Mouse (Mus musculus): Measurements from ENCODE around the gene Rxfp4. TPM values are rescaled to one million over a fixed set of nuclear protein-coding genes. Genes with fewer than 3 reads are reported as not detected.
A peak's percentile ranks its signal among the peaks of the same experiment; 100 is the strongest.

The Rxfp4 gene
- total RNA-seq, 2 experiments from 2014 or later, result not detected

DNA sequence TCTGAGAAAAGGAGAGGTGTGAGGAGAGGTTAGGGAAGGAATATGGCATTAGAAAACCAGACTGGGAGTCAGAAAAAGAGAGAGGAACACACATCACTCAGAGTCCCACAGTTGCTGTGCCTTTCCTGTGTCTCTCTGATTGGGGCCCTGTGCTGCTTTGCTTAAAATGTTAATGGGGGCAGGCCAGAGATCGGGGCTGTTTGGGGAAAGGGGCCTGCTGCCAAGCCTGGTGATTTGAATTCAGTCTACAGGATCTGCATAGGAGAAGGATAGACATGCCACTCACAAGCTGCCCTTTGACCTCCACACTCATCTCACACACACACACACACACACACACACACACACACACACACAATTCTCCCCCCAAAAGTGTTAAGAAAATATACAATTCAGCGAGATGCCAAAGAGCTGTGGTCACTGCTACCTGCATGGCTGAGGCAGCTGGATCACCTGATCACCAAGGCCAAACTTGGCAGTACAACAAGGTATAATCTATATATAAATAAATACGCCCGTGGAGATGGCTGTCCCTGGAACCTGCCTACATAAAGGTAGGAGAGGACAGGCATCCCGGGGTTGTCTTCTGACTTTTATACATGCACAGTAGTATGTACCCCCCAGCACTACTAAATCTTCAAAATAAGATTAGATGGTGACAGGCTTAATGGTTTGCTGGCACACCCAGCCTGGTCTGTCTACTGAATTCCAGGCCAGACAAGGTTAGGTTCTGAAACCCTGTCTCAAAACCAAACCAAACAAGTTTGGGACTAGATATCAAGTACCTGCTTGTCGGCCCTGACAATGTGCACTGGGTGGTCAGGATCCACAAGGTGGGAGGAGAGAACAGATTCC lies 801 bp upstream of the Rxfp4 start:
- no peak for ATAC-seq (ENCODE audit: poor library complexity, severe bottlenecking)

DNA sequence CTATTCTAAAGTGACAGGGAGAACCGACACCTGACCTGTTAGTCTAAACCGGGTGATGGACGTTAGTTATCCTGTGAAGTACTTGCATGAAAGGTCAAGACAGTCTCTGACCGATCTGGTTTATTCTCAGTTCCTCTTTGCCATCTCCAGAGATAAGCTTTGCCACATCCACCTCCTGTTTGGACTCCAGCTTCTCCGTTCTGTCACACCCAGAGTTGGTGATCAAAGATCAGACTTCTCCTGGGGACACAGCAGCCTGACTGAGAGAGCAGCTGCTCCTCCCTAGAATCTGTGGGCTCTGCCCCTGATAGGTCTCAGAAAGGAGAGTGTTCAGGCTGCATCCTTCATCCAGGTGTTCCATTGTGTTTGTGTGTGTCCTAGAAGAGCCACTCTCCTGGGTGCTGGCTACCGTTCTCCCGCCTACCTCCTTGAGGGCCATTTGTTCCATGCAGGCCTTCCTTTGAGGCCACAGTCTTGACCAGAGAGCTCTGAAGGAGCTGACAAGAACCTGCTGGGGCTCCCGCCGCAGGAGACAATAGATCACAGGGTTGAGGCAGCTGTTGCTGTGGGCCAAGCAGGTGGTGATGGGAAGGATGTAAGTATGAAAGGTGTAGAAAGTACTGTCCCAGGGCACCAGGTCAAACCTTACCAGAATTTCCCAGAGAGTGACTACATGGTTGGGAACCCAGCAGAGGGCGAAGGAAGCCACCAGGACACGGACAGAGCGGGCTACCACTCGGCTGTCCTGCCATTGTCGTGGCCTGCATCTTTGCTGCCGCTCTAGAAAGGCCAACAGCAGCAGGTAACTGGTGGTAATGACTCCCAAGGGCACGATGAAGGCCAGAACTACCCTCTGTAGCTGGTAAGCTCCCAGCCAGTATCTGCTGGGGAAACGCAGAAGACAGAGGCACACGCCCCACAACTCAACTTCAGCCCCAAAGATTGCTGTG lies 998 bp downstream of the Rxfp4 start:
- peak; percentile 55 for ATAC-seq (ENCODE audit: poor library complexity, severe bottlenecking)

DNA sequence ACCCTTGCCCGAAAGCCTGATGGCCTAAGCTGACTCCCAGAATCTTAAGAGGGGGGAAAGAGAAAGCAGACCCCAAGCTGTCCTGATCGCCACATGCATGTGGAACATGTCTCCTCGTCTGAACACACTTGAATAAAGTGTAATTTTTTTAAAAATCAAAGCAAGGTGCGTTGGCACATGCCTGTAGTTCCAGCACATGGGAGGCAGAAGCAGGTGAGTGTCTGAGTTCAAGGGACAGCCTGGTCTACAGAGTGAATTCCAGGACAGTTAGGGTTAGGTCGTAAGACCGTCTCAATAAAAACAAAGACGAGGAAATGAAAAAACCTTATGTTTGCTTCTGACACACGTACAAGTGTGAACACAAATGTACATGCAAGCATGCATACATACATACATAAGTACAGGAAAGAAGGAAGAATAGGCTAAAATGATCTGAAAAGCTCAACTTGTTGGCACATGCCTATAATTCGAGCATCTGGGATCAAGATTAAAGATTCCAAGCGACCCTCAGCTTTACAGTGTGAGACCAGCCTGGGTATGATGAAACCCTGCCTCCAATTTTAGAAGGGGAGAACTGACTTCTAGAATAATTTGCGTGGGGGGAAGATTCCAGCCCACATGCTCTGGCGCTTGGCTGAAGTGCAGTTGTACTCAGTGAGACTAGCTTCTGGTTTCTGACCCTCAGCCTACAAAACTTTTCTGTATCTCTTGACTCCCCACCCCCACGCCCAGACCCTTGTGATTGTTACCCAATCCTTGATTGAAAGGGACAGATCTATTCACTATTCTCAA lies 2.0 kb downstream of the Rxfp4 start:
- no peak for ATAC-seq (ENCODE audit: poor library complexity, severe bottlenecking)

DNA sequence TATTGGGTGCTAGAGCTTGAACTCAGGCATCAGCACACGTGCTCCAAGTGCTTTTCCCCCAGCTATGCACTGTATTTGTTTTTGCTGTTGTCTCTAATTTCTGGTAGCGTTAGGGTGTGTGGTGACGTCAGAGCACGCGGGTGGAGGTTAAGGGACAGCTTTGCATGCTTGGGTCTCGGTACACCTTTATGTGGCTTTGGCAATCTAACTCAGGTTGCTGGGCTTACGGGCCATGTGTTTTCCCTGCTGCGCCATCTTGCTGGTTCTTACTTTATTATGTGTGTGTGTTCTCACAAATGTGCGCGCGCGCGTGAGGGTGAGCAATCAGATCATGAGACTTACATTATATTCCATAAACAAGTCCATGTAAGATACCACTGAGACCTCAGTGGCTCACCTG lies 3.0 kb downstream of the Rxfp4 start:
- no peak for ATAC-seq (ENCODE audit: poor library complexity, severe bottlenecking)

DNA sequence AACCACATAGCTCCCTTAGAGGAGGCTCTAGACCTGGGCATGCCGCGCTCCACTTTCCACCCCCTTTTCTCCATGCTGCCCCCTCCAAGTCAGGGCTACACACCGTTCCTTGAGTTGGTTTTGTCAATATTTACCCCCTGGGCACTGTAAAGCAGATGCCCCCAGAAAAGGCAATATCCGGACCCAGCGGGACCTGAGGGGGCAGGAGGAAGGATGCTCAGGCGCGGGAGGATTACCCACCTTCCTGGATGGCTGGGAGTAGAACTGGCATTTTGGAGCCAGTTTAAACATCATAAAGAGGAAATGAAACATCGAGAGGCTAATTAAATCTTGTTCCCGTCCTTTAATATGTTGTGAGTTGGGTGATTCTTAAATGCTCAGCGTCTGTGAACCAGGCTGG lies 3.8 kb downstream of the Rxfp4 start:
- no peak for ATAC-seq (ENCODE audit: poor library complexity, severe bottlenecking)

DNA sequence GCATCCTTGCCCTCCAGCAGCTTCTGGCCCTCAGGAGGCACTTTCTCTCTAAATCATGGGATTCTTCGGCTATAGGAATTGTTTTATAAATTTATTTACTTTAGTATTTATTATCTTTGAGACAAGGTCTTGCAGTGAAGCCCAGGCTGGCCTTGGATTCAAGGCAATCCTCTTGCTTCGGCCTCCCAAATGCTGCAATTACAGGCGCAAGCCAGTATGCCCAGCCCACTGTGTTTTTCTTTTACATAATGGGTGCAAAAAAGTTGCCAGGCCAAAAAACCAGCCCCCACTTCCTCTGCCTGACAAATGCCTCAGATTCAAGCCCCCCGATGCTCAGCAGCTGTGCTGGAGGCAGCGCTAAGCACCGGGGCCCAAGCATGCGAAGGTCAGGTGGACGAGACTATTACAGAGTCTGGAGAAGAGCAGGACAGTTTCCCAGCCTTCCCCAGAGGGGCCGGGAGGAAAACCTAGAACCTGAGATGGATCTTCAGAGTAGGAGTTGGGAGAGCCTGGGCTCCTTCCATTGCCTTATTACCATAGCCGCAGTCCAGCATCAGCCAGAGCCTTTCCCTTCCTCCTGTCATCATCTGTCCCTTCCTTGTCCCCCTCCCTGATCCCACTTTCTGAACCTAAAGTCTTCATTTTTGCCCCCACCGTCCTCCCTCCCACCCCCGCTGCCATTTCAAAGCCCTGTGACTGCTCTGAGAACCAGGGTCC lies 4.3 kb downstream of the Rxfp4 start:
- no peak for ATAC-seq (ENCODE audit: poor library complexity, severe bottlenecking)

DNA sequence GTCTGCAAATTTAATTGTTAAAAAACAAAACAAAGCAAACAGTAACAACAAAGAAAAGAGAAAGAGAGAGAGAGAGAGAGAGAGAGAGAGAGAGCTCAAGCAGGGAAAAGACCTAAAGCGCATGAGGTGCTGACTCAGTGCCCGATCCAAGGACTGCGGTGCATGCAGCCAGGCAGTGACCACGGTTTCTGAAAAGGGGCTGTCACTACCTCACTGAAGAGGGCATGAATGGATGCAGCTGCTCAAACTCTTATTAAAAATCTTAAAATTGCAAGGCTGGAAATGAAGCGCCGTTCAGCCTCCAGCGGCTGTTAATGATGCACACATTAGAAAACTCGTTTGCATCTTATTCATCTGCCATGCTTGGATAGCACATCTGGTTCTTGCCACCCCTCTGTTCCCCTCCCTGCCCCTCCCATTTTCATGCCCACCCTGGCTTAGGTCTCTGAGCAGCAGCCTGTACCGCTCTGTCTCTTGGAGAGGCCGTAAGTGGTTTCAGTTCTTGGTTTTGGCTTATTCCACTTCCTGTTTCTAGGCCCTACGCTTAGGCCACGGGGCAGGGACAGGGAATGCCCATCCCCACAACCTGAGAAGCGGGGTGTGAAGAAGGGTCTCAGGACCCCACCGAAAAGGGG lies 5.0 kb downstream of the Rxfp4 start:
- peak; percentile 66 for ATAC-seq (ENCODE audit: poor library complexity, severe bottlenecking)

DNA sequence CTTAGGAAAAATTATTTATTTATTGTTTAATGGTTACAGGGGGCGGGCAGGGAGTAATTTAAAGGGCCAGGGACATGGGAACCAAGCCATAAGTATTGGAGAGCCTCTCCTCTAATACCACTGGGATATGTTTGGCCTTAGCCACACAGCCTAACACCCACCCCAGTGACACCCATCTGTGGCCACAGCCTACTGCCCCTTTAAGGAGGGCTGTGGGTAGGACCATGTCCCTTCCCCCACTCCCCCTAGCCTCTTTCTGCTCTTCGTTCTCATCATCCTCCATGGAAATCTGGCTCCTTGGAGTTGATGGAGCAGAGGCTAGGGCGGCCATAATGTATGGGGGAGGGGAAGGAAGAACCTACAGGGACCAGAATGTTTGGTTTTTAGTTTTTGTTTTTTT lies 5.9 kb downstream of the Rxfp4 start:
- no peak for ATAC-seq (ENCODE audit: poor library complexity, severe bottlenecking)

DNA sequence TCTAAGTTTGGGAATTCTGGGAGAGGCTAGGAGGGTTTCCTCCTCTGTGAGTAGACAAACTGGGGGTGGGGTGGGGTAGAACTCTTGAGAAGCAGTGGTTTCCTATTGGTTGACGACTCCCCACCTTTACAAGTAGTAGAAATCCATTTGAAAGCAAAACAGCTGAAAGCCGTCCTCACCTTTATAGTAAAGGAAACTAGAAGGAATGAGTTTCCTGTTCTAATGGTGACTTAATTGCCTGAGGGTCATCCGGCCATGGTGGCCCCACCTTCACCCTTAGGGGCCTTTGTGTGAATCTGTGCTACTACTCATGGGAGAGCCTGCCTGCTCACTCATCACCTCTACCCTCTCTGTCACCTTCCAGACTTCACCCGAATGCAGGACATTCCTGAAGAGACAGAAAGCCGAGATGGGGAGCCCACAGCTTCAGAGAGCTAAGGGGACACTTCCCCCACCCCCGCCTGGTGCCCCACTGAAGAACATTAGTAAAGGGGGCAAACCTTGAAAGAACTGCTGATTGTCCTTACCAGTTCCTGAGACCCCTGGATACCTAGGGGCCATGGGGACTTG lies 6.4 kb downstream of the Rxfp4 start:
- no peak for ATAC-seq (ENCODE audit: poor library complexity, severe bottlenecking)

DNA sequence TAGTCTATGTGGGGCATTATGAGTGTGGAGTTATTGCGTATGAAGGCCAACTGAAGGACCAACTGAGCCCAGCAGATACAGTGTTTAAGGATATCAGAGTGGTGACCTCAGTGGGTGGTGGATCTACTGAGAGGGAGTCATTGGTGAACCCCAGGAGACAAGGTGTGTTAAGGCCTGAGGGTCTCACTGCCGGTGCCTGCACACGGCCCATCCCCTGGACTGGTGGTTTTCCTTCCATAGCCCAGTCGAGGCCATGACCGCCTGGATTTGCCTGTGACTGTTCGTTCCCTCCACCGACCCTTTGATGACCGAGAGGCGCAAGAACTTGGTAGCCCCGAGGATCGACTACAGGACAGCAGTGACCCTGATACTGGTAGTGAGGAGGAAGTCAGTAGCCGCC lies 7.0 kb downstream of the Rxfp4 start:
- ATAC-seq (ENCODE audit: poor library complexity, severe bottlenecking), result no peak

DNA sequence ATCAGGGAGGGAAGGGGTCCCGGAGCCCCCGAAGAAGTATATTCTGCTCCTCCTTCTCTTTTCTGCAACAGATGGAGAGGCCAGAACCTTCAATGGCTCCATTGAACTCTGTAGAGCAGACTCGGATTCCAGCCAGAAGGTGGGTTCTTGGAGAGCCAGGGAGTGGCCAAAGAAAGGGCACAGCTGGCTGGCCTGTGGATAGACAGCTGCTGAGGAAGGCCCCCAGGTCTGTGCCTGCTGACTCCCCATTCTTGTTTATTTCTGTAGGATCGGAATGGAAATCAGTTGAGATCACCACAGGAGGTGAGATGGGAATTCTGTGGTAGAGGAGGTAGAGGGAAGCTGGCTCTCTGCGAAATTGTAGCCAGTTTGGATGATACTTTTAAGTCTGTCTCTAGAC lies 9.9 kb downstream of the Rxfp4 start:
- ATAC-seq (ENCODE audit: poor library complexity, severe bottlenecking), result no peak

DNA sequence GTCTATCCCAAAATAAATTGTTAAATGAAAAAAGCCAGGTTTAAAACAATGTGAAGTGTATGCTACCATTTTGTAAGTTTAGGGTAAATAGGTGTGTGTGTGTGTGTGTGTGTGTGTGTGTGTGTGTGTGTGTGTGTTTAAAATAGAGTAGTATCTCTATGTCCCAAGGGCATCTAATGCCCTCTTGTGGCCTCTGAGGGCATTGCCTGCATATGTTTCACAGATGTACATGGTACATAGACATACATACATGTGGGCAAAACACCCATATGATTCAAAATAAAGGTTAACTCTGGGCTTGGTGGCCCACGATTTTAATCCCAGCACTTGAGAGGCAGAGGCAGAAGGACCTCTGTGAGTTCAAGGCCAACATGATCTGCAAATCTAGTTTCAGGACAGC lies 12.3 kb downstream of the Rxfp4 start:
- peak; percentile 80 for ATAC-seq (ENCODE audit: poor library complexity, severe bottlenecking)

DNA sequence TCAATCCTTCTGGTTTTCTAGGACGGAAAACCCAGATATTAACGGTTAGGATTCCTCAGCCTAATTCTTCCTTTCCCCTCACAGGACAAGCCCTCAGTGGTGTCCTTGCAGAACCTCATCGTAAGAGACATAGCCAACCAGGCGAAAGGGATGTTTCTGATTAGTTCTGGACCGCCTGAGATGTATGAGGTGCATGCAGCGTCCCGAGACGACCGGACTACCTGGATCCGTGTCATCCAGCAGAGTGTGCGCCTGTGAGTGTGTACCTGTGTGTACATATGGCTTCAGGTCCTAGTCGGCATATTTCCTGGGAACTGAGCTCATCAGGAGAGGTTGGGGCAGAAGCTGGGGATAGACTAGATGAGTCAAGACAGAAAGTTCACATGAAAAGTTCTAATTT lies 13.7 kb downstream of the Rxfp4 start:
- ATAC-seq (ENCODE audit: poor library complexity, severe bottlenecking), result no peak

DNA sequence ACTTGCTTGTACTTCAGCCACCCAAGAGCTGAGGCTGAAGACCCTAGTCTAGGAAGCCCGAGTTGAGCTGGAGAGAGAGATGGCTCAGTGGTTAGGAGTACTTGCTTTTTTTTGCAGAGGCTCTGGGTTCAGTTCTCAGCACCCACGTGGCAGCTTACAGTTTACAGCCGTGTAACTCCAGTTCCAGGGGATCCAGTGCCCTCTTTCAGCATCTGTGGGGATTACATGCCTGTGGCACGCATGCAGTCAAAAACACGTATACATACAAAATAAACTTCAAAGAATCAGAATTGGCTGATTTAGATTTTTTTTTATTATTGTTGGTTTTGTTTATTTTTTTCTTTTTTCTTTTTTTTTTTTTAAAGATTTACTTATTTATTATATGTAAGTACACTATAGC lies 15.8 kb downstream of the Rxfp4 start:
- no peak for ATAC-seq (ENCODE audit: poor library complexity, severe bottlenecking)

DNA sequence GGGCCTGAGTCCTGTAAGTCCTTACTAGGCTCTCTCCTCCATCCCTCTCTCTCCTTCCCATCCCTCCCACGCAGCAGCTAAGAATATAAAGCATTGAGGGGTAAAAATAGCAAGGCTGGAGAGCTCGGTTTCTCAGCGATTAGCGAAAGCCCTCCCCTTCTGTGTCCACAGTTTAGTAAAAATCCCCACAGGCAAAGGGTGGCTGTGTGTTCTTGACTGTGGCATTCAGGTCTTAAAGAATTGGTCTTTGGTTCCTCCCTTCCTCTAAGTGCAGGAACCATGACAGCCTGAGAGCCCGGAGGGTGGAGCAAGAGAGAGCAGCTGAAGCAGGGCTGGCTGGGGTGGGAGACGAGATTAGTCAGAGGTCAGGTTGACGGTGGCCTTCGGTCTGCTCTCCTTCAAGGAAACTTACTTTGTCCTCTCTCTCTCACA lies 16.4 kb downstream of the Rxfp4 start:
- no peak for ATAC-seq (ENCODE audit: poor library complexity, severe bottlenecking)

DNA sequence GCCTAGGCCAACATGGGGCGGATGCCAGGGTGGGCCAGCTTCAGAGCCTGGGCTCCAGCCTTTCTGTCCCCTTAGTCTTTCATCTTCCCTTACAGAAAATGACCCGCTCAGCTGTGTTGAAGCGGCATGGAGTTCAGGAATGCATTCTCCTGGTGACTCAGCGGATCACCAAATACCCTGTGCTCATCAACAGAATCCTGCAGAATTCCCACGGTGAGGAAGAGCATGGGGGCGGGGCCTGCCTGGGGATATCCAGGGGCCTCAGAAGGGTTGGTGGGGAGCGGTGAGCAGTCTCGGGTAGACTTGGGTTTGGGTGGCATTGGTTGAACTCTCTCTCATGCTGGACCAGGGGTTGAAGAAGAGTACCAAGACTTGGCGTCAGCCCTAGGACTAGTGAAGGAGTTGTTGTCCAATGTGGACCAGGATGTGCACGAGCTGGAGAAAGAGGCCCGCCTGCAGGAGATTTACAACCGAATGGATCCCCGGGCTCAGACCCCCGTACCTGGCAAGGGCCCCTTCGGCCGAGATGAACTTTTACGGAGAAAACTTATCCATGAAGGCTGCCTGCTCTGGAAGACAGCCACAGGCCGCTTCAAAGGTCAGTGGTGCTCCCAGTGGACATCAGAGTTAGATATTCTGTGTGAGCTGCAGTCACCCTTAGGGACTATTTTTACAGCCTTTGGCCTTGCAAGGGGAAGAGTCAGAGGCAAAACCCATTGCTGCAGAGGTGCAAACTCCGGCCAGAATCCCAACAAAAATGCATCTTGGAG lies 17.3 kb downstream of the Rxfp4 start:
- no peak for ATAC-seq (ENCODE audit: poor library complexity, severe bottlenecking)

DNA sequence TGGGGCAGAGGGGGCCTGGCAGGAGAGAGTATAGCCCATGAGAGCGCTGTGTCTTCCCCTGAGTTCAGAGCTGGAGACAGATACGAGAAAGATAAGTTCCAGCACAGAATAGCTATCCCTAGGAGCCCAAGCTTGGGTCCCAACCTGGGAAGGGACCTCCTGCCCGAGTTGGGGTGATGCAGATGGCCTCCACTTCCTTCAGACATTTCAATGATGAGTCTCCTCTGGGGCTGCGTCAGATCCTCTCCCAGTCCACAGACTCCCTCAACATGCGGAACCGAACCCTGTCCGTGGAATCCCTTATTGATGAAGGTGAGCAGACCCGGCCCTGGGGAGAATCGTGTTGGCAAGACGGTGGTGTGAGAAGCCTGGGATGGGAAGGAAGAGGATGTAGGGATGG lies 19.9 kb downstream of the Rxfp4 start:
- ATAC-seq (ENCODE audit: poor library complexity, severe bottlenecking), result no peak

DNA sequence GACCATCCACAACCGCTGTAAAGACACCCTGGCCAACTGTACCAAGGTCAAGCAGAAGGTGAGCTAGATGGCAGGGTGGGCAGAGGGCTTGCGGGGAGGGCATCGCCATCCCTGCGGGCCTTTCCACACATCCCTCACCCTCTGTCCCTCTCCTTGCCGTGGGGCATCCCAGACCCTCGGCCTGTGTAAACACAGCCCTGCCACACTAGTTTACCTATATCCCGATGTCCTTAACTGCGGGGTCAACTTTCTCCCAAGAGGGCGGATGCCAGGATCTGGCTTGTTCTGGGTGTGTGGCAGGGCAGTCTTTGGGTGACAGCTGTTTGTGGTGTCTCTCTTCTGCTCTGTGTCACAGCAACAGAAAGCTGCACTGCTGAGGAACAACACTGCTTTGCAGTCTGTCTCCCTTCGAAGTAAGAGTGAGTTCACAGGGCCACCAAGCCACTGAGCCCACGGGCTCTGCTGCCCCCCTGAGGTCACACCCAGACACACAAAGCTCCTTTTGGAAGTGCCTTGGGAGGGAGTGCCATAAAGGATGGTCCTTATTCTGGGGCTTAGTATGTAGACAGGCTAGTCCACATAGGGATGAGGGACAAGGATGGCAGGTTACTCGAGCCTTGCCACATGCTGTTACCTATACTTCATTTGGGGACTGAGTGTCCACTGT lies 20.9 kb downstream of the Rxfp4 start:
- ATAC-seq (ENCODE audit: poor library complexity, severe bottlenecking), result peak; percentile 68
